Mouse (Mus musculus): Measurements from ENCODE around the gene Med20.

GRCm38 (mm10) chr17:47580962-47581361 lies 30.4 kb upstream of the Med20 start:
- no peak for TF ChIP-seq EP300 (IDR thresholded peaks at IDR 0.05; ENCODE audit: low read depth)
- TF ChIP-seq CTCF (IDR thresholded peaks at IDR 0.05; ENCODE audit: low read depth): no peak

Data from liver, embryonic 14.5 days (tissue).